Mouse (Mus musculus): ENCODE results near the gene Hibadh. TPM values are rescaled to one million over a fixed set of nuclear protein-coding genes. Genes with fewer than 3 reads are reported as not detected.
"Not testable (repeated sequence)": the region's sequence is repeated elsewhere in the genome, so short reads cannot be mapped to it uniquely, and the experiment has no call there.

Hibadh gene
- polyA plus RNA-seq (2012; rRNA removed): 109 and 110 TPM in 2 replicates

DNA sequence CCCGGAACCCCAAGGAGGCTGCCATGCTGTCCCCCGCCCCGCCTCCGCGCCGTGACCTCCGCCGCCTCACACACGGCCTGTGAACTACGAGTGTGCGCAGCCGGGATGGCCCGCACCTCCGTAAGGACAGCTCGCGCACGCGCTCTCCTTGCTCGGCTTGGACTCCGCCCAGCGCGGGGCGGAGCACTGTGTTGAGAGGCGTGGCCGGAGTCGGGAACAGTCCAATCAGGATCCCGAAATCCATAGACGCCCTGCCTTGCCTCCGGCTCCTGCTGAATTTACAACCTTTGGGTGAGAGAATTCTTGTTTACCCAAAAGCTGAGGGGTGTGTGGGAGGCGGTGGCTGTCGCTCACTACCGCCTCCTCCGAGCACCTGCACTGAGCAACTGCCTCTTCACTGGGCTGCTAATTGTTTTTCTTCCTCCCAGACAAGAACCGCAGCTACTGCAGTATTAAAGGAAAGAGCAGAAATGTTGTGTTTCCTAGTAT lies at the start of gene Hibadh:
Hibadh (minus strand) TSS at position 166 of the 489 bp plus-strand sequence.
- DNase-seq (ENCODE audit: low spot score): peak; percentile 96

DNA sequence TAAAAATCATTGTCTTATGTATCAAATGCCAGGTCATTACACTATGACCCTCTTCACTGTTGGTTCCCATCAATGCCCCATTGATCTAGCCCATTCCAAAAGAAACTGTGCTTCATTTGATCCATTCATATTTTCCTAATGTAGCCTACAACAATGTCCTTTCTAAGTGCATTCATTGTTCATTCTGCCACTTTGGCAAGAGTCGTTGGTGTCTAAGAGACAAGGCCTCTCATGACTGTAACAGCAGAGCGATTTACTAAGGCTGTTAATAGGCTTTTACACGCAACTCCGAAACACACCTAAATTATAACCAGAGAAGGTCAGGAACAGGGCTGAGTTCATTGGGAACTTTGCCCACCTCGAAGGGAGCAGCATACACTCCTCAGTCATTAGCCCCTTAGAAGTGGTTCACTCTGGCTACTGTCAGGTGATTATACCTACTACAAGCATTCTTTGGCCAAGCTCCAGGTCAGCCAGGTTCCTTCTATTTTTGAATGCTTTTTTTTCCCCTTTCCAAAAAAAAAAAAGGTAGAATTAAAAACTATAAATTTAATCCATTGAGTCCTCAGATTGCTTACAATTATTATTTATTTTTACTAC lies 46.8 kb upstream of the Hibadh start:
- no peak for DNase-seq (ENCODE audit: low spot score)

DNA sequence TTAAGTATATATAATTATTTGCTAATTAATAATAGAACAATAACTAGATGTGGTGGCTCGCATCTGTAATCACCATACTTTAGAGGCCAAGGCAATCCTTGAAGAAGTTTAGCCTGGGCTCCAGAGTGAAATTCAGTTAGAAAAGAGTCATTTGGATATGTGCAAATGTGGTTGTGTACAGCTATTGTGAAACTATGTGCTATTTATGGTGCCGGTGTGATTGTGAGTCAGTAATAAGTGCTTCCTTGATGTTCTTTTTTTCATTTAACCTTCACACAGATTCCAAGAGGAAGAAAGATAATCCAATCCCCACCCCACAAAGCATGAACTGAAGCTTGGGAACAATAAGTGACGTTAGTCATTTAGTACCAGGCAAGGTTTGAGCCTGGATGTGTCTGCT lies 42.4 kb upstream of the Hibadh start:
- DNase-seq (ENCODE audit: low spot score): no peak

DNA sequence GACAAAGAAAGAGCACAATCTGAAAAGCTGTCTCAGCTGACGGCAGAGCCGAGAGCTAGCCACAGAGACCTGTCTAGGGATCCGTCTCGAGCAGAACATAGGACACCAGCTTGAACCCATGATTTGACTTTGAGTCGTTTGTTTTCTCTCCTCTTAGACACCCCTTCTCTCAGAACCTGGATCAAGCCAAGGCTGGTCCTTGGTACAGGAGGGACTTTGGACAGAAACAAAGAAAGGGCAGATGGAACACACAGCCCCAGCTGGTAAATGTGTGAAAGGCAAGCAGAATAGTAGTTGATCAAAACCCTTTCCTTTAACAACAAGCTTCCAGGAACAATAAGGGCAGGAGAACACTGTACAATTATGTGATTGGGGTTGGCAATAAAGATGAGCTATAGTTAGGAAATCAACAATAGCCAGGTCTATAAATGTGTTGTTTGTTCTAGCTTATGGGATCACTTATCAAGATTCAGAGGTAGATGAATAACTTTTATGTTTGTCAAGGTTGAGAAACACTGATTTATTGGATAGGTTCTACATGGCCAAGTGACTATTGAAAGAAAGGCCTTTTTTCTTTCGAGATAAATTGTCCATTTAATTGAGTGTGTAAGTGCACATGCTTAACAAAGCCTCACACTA lies 41.8 kb upstream of the Hibadh start:
- DNase-seq (ENCODE audit: low spot score): no peak

DNA sequence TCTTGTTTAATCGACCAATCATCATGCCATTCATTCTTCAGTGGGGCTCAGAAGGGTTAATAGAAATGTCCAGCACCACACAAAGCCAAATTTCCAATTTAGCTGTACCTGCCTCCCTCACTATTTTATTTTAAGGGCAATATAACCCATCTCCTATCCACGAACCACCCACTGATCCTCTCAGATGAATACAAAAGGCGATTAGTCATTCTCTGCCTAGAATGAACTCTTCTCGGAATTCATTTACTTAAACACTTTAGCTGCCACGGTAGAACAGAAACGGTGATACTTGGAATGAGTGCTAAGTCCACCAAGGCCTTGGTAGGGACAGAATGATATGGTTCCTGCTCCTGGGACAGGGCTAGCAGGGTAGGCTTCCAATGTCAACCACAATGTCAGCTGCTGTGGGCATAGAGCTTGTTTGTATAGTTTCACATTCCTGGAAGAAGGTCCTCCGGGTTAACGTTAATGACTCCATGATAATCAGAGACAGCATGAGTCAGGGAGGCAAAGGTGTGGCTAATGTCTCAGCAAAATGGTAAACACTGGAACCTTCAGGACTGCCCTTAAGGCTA lies 40.4 kb upstream of the Hibadh start:
- no peak for DNase-seq (ENCODE audit: low spot score)

DNA sequence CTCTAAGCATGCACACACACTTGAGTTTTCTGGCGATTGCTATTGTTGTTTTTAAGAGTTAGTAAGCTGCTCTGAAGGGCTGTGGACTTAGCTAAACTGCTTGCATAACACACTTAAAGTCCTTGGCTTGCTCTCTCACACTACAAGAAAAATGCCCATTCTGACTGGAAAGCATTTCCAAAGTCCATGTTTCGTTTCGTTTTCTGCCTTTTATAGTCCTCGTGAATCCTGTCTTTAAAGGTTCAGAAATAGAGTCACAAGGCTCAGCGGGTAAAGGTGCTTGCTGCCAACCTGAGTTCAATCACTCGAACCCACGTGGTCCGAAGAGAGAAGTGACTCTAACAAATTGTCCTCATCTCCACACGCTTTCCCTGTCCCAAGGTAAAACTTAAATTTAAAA lies 39.4 kb upstream of the Hibadh start:
- DNase-seq (ENCODE audit: low spot score): no peak

DNA sequence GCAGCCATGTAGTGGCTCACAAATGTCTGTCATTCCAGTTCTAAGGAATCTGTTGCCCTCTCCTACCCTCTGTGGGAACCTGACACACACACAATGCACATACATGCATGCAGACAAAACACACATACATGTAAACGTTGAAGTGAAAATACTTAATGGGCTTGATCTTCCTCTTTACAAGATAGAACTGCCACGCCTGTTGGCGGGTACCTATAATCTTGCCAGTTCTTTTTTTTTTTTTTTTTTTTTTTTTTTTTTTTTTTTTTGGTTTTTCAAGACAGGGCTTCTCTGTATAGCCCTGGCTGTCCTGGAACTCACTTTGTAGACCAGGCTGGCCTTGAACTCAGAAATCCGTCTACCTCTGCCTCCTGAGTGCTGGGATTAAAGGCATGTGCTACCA lies 37.3 kb upstream of the Hibadh start:
- DNase-seq (ENCODE audit: low spot score): not testable (repeated sequence)

DNA sequence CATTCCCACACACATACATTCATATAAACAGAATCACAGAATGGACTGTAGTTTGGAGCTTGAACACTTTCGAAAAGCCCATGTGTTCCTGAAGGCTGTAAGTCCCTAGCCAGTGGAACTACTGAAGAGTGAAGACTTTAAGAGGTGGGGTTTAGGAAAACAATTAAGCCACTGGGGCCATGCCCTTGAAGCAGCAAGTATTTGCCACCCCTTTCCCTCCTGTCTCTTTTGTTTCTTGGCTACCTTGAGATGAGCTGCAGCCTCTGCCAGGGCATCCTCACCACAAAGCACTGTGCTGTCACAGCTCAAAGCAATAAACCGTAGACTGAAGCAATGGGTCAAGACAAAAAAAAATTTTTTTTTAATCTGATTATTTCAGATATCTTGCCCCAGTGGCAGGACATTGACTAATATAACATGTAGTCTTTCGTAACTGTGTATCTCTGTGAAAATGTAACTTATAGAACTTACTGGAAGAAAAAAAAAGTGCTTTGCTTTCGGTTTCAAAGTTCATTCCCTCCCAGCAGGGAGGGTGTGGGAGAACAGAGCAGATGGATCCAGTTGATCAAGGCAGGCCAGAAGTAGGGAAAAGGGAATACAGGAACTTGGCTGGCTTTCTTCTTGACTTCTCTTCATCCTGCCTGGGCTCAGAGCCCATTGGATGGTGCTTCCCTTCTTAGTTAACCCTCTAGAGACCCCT lies 35.2 kb upstream of the Hibadh start:
- no peak for DNase-seq (ENCODE audit: low spot score)

DNA sequence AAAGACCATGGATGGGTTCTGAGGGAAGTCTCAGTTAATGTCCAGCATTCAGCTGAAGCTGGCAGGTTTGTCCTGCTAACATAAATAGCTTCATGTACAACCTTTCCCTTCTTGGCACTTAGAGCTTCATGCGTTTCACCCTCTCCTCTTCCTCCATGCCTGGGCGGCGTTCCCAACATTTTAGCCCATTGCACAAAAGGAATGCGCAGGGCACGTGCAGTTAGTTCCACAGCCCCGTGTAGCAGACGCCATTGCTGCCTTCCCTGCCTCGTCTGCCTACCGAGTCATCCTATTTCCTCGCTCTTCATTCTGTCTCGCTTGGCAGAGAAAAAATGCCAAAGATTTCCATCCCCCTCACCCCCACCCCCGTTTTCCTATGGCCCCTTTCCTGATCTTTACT lies 34.4 kb upstream of the Hibadh start:
- no peak for DNase-seq (ENCODE audit: low spot score)

DNA sequence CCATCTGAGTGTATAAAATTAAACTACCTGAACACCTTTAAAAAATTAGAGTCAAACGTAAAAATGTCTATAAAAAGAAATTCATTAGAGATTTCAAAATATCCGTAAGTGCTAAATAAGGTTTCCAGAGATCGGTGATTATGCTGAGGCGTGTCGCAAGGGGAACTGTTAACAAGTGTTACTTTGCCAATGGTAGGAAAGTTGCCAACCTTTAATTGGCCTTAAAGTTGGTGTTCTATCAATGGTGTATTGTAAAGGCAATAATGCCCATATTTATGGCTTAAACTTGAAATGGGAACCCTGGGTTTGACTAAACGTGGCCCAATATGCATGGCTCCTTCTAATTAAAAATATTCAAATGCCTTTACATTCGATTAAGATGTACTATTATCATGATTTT lies 33.5 kb upstream of the Hibadh start:
- DNase-seq (ENCODE audit: low spot score): no peak

DNA sequence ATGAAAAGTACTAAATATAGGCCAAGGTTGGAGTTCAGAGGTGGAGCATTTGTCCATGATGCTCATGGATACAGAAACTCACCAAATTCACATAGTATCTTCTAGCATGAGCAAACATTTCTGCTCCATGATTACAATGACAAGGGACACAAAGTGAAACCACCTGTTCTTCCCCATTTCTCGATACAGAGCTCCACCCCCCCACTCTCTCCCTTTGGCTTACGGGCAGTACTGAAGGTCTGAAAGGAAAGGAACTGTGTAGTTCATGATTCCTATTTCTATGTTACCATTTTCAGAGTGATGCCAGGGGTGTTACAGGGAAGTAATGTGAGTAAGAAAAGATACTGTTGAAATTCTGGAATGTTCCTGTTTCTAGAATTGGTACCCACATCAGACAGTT lies 32.4 kb upstream of the Hibadh start:
- no peak for DNase-seq (ENCODE audit: low spot score)

DNA sequence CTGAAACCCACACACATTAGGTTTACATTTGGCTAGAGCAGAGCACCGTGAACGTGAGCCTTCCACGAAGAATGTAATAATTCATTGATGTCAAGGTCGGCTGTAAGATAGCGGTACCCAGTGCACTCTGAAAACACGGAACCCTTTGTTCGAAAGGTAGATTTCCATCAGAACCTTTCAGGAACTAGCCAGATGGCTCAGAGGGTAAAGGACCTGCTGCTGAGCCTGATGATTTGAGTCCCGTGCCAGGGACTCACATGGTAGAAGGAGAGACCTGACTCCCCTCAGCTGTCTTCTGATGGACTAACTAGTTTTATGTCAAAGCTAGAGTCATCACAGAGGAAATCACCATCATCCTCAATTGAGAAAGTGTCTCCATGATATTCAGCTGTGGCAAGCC lies 31.6 kb upstream of the Hibadh start:
- no peak for DNase-seq (ENCODE audit: low spot score)

DNA sequence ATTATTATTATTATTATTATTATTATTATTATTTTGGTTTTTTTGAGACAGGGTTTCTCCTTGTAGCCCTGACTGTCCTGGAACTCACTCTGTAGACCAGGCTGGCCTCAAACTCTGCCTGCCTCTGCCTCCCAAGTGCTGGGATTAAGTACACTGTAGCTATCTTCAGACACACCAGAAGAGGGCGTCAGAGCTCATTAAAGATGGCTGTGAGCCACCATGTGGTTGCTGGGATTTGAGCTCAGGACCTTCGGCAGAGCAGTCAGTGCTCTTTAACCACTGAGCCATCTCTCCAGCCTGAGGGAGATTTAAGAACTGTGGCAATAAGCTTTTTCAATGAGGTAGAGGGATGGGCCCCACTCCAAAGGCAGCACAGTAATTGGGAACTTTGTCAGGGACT lies 29.7 kb upstream of the Hibadh start:
- DNase-seq (ENCODE audit: low spot score): not testable (repeated sequence)

DNA sequence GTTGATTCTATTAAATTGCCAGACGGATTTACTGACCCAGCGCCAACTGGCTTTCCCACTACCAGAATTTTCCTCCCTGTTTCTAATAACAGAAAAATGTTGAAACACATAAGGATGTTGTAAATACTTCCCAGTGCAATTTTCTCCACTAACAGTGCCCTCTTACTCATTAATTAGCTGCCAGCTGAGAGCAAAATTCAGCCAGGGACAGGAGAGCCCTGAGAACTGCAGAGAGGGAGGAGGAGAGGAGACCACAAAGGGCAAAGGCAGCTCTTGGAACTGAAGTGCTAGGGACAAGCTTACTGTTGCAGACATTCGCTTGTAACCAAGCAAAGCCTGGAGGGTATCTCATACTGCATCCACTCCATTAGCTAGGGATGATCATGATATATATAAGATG lies 27.5 kb upstream of the Hibadh start:
- no peak for DNase-seq (ENCODE audit: low spot score)

DNA sequence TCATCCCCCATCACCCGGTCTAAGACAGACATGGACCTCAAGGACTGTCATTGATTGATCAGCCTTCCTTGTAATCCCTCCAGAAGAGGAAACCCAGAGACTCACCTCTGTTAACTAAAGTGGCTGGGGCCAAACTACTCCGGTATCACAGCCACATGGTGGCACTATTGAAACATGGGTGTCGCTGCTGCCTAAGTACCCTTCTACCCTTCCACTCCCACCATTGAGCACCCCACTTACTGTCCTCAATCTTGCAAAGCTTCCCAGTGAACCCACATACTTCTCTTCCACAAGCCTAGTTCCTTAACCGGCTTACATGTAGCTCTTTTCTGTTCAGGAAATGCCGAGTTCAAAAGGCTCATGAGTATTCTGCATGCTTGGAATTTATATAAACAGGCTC lies 22.8 kb upstream of the Hibadh start:
- DNase-seq (ENCODE audit: low spot score): no peak

DNA sequence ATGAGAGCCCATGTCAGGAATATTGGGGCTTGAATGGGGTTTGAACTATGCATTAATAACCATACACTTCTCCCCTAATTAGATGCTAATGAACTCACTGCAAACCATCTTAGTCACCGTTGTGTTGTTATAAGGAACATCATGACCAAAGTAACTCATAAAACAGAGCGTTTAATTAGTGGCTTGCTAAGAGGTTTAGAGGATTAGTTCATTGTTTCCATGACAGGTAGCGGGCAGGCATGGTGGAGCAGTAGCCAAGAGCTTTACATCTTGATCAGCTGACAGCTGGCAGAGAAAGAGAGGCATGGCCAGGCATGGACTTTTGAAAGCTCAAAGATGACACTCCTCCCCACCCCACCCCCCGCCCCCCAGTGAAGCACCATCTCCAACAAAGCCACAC lies 15.1 kb upstream of the Hibadh start:
- no peak for DNase-seq (ENCODE audit: low spot score)

DNA sequence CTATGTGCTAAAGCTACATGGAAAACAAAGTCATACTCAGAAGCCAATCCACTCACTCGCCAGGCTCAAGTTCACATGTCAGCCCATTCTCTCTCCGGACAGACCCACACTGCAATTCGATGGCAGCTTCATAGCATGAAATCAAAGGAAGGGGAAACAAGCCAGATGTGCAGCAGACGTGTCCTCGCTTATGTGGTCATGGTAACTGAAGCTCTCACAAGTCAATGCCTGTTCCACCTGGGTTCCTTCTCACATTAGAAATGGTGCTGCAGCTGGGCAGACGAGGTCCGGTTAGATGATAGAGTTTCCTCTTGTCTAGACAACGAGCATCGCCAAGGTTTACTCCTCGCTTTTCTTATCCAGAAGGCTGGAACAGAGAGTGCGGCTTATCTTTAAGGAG lies 8.6 kb upstream of the Hibadh start:
- no peak for DNase-seq (ENCODE audit: low spot score)

DNA sequence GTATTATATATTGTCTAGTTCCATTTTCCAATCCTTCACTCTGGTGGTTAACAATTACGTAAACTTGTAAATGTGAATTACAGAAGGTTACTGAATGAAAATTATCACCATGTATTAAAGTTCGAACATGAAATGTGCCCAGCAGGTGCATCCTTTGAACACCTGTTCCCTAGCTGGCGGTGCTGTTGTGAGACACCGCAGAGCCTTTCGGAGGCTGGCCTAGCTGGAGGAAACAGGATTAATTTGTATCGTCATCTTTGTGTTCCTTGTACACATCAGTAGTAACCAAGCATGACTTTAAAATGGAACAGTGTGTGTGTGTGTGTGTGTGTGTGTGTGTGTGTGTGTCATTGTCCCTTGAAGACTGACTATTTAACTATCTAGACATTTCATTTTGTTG lies 7.8 kb upstream of the Hibadh start:
- DNase-seq (ENCODE audit: low spot score): no peak

DNA sequence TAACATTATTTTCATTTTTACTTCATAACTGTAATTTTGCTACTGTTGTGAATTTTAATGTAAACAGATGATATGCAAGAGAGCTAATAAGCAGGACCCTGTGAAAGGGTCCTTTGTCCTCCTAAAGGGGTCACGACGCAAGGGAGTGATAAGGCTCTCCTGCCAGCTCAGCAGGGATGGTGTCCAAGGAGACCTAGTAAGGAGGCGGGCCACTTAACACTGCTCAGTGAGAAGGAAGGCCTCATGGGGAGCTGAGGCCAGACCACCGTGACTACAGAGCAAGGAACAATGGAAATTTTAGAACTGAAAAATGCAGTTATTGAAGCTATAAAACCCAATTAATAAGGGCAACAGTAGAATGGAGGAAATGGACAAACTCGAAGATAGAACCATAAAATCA lies 5.7 kb upstream of the Hibadh start:
- no peak for DNase-seq (ENCODE audit: low spot score)

DNA sequence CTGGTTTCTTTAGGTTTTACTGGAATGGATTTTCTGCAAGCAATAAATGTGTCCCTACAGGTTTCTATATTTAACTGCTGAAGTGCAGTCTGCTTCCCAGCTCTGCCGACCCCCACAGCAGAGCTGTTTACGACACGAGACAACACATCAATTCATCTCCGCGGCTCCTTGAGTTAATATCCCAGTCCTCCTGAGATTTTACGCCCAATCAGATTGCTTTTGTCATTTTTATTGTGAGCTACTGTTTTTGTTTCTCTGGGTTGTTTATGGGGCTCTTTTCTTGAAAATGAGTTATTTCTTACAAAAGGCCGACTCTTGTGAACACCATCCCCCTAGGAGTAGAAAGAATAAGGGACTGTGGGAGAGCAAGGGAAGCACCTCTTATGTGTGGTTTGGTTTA lies 2.0 kb upstream of the Hibadh start:
- DNase-seq (ENCODE audit: low spot score): no peak

DNA sequence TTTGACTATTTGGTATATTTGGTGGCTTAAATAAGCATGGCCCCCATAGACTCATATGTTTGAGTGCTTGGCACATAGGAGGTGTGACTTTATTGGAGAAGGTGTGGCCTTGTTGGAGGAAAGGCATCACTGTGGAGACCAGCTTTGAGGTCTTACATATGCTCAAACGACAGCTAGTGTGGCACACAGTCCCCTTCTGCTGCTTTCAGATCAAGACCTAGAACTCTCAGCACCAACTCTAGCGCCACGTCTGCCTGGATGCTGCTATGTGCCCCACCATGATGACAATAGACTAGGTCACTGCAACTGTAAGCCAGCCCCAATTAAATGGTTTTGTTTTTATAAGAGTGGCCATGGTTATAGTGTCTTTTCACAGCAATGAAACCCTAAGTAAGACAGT lies 887 bp upstream of the Hibadh start:
- DNase-seq (ENCODE audit: low spot score): no peak

DNA sequence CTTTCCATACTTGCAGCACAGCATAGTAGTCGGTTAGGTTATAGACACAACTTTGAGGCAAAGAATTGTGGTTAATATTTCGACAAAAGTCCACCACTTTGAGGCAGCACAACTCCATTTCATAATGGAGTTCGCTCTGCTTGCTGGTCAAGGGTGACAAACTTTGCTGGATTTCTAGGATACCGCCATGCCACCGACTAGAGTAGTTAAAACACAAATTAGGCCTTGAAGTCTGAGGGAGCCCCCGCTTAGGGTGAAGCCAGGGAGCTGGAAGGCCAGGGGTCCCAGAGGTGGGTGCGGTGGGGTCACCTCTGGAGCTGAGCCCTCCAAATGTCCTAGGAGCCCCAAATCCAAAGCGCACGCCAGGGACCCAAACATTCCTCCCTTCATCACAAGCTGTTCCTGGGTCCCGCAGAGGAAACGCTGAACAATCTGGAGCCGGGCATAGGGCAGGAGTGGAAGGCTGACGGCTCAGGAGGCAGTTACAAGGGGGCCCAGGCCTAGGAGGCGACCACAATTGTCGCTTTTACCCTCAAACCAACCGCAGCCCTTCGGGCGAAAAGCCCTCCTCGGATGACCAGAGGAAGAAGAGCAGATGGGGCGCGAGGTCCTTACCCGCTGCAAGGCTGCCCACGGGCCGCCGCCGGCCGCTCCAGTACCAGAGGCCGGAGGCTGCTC lies 504 bp downstream of the Hibadh start:
- DNase-seq (ENCODE audit: low spot score): no peak
